ENCODE assay signal across 21 mouse cellular contexts in genomic region chr6:31268057-31268456, GRCm38 (mm10).
"Had no signal": no experiment of that assay in that cellular context is flagged by ENCODE, and none has a peak within 500 bp of the region (broad histone marks: within the 10 kb centered on the region; RNA-seq: fewer than 3 reads in every experiment).

No protein-coding gene starts in this region.

- H3K4me3 ChIP-seq: liver, embryonic 12.5 days; midbrain, embryonic 10.5 days; midbrain, embryonic 12.5 days; myocyte; neural tube, embryonic 13.5 days; neural tube, embryonic 15.5 days had no signal

- ATAC-seq: liver, embryonic 12.5 days; midbrain, embryonic 16.5 days had no signal

- H3K27me3 ChIP-seq: midbrain, embryonic 12.5 days; neural tube, embryonic 13.5 days; neural tube, embryonic 15.5 days had no signal

- H3K9me3 ChIP-seq: liver, embryonic 12.5 days; midbrain, embryonic 10.5 days; midbrain, embryonic 12.5 days; neural tube, embryonic 13.5 days; neural tube, embryonic 15.5 days had no signal

- DNase-seq: lung, adult 18-20 months; lung, embryonic 14.5 days; lung, postnatal 10 days; lung, postnatal 4 days; midbrain, embryonic 14.5 days; retina, postnatal 1 day; right cerebral cortex, adult 18-20 months; right cerebral cortex, postnatal 25 days; right cerebral cortex, postnatal 4 days; spleen, adult 18-20 months; thymus, adult 18-20 months; thymus, postnatal 14 days; thymus, postnatal 36 days had no signal

- H3K36me3 ChIP-seq: liver, embryonic 12.5 days; midbrain, embryonic 10.5 days; midbrain, embryonic 12.5 days; neural tube, embryonic 13.5 days; neural tube, embryonic 15.5 days had no signal

- H3K4me2 ChIP-seq: liver, embryonic 12.5 days; lung, embryonic 14.5 days; midbrain, embryonic 12.5 days; neural tube, embryonic 13.5 days; neural tube, embryonic 15.5 days had no signal

- H3K27ac ChIP-seq: liver, embryonic 12.5 days; liver, embryonic 14.5 days; midbrain, embryonic 10.5 days; midbrain, embryonic 12.5 days; neural tube, embryonic 13.5 days; neural tube, embryonic 15.5 days had no signal

- H3K4me1 ChIP-seq: liver, embryonic 12.5 days; midbrain, embryonic 10.5 days; midbrain, embryonic 12.5 days; neural tube, embryonic 13.5 days; neural tube, embryonic 15.5 days had no signal

- H3K9ac ChIP-seq: liver, embryonic 12.5 days; liver, embryonic 14.5 days; lung, embryonic 14.5 days; midbrain, embryonic 12.5 days; neural tube, embryonic 13.5 days; neural tube, embryonic 15.5 days had no signal
